Mouse (Mus musculus): ENCODE measurements around the gene Sytl3. TPM values are rescaled to one million over a fixed set of nuclear protein-coding genes. Genes with fewer than 3 reads are reported as not detected.

Sytl3 gene
- polyA plus RNA-seq, 1 experiment from 2014 or later = 0.15 TPM

DNA sequence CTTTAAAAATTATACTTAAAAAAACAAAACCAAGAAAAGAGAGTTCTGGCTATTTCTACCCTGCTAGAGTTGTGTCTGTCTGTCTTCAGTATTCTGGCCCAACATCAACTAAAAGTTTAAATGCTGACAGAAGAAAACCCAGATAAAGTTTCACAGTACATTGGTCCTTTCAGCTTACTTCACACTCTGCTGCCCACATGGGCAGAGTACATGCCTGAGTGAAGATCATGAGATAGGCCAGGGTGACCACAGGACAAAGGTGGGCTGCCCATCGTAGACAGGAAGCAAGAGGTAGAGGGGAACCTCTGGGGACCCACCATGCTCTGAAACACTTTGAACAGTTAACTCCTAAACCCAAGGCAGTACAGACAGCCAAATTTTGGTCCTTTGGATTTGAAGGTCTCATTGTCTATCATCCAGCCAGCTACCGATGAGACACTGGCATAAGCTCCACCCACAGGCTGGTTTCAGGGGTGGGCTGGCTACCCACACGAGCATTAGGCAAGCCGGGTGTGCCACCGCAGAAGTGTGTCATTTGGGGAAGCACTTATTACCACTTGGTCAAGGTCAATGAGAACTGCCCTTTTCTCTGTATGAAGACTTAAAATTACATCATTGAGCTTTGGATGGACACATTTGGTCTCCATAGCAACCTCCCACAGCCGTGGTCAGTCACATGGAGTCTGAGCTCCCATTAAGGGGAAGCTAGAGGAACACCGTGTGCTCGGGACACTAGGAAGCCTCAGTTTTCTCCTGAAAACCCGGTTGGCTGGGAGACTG is 87.7 kb downstream of the Sytl3 start:
- ATAC-seq (ENCODE audit: low FRiP score) (no peak), DNase-seq (ENCODE audit: low spot score) (peak; percentile 27)
- H3K9me3 ChIP-seq (ENCODE audit: control insufficient read depth, low read length) = no peaks in the 10 kb centered on the region
- H3K27ac ChIP-seq (ENCODE audit: low read depth, low read length) = peak overlapping the region; percentile 27; the same call in 1 of the 2 replicates
- no peaks in the 10 kb centered on the region for H3K27me3 ChIP-seq (ENCODE audit: control insufficient read depth, insufficient read depth, low read length)
- H3K9ac ChIP-seq (ENCODE audit: low read depth, low read length) = no peak overlapping the region
- WGBS = 58% methylated on average over 9 of the region's 9 CpGs
- peaks cover 18% of the 10 kb centered on the region for H3K4me1 ChIP-seq (replicated peaks; ENCODE audit: control insufficient read depth, insufficient read depth, low read length)
- H3K4me3 ChIP-seq (ENCODE audit: low read depth, low read length) = no peak overlapping the region
- H3K4me2 ChIP-seq (replicated peaks; ENCODE audit: low read depth, low read length) = no peak overlapping the region
- H3K36me3 ChIP-seq (ENCODE audit: control insufficient read depth, insufficient read depth, low read length) = no peaks in the 10 kb centered on the region

- Histone ChIP-seq H3K4me3 (ENCODE audit: low read depth, low read length) (no peak overlapping the region), H3K9me3 (ENCODE audit: control insufficient read depth, low read length) (no peaks in the 10 kb centered on the region), H3K27me3 (ENCODE audit: control insufficient read depth, insufficient read depth, low read length) (no peaks in the 10 kb centered on the region), H3K36me3 (ENCODE audit: control insufficient read depth, insufficient read depth, low read length) (no peaks in the 10 kb centered on the region), H3K9ac (ENCODE audit: low read depth, low read length) (no peak overlapping the region), H3K4me1 (replicated peaks; ENCODE audit: control insufficient read depth, insufficient read depth, low read length) (peaks cover 17% of the 10 kb centered on the region), H3K27ac (ENCODE audit: low read depth, low read length) (no peak overlapping the region), H3K4me2 (replicated peaks; ENCODE audit: low read depth, low read length) (no peak overlapping the region)
- WGBS = 31% methylated on average over 7 of the region's 7 CpGs
- ATAC-seq (ENCODE audit: low FRiP score) (no peak), DNase-seq (ENCODE audit: low spot score) (no peak)
These were observed 88.6 kb downstream of the Sytl3 start for GRCm38 (mm10) chr17:6747478-6747877.

- Histone ChIP-seq H3K4me1 (replicated peaks; ENCODE audit: control insufficient read depth, insufficient read depth, low read length) (peaks cover 13% of the 10 kb centered on the region), H3K9ac (ENCODE audit: low read depth, low read length) (no peak overlapping the region), H3K4me3 (ENCODE audit: low read depth, low read length) (no peak overlapping the region), H3K27me3 (ENCODE audit: control insufficient read depth, insufficient read depth, low read length) (no peaks in the 10 kb centered on the region), H3K4me2 (replicated peaks; ENCODE audit: low read depth, low read length) (no peak overlapping the region), H3K9me3 (ENCODE audit: control insufficient read depth, low read length) (no peaks in the 10 kb centered on the region), H3K27ac (ENCODE audit: low read depth, low read length) (no peak overlapping the region), H3K36me3 (ENCODE audit: control insufficient read depth, insufficient read depth, low read length) (no peaks in the 10 kb centered on the region)
- 89% methylated on average over 17 of the region's 17 CpGs for WGBS
- ATAC-seq (ENCODE audit: low FRiP score) = no peak
- no peak for DNase-seq (ENCODE audit: low spot score)
These were observed 90.0 kb downstream of the Sytl3 start for GRCm38 (mm10) chr17:6748779-6749464.

- no peak overlapping the region for H3K4me3 ChIP-seq (ENCODE audit: low read depth, low read length)
- no peaks in the 10 kb centered on the region for H3K27me3 ChIP-seq (ENCODE audit: control insufficient read depth, insufficient read depth, low read length)
- DNase-seq (ENCODE audit: low spot score) (no peak), ATAC-seq (ENCODE audit: low FRiP score) (no peak)
- peaks cover 10% of the 10 kb centered on the region for H3K4me1 ChIP-seq (replicated peaks; ENCODE audit: control insufficient read depth, insufficient read depth, low read length)
- H3K9ac ChIP-seq (ENCODE audit: low read depth, low read length) = no peak overlapping the region
- no peaks in the 10 kb centered on the region for H3K9me3 ChIP-seq (ENCODE audit: control insufficient read depth, low read length)
- no peak overlapping the region for H3K27ac ChIP-seq (ENCODE audit: low read depth, low read length)
- H3K36me3 ChIP-seq (ENCODE audit: control insufficient read depth, insufficient read depth, low read length) = no peaks in the 10 kb centered on the region
- 76% methylated on average over 11 of the region's 11 CpGs for WGBS
- H3K4me2 ChIP-seq (replicated peaks; ENCODE audit: low read depth, low read length) = no peak overlapping the region
These were observed 92.4 kb downstream of the Sytl3 start for GRCm38 (mm10) chr17:6751221-6751859.

- H3K9ac ChIP-seq (ENCODE audit: low read depth, low read length) = no peak overlapping the region
- no peak overlapping the region for H3K27ac ChIP-seq (ENCODE audit: low read depth, low read length)
- H3K4me2 ChIP-seq (replicated peaks; ENCODE audit: low read depth, low read length) = no peak overlapping the region
- no peak for ATAC-seq (ENCODE audit: low FRiP score)
- no peaks in the 10 kb centered on the region for H3K36me3 ChIP-seq (ENCODE audit: control insufficient read depth, insufficient read depth, low read length)
- H3K9me3 ChIP-seq (ENCODE audit: control insufficient read depth, low read length) = no peaks in the 10 kb centered on the region
- peak; percentile 25 for DNase-seq (ENCODE audit: low spot score)
- no peaks in the 10 kb centered on the region for H3K27me3 ChIP-seq (ENCODE audit: control insufficient read depth, insufficient read depth, low read length)
- WGBS = 53% methylated on average over 7 of the region's 7 CpGs
- no peak overlapping the region for H3K4me3 ChIP-seq (ENCODE audit: low read depth, low read length)
- H3K4me1 ChIP-seq (replicated peaks; ENCODE audit: control insufficient read depth, insufficient read depth, low read length) = peaks cover 5% of the 10 kb centered on the region
These were observed 93.5 kb downstream of the Sytl3 start for GRCm38 (mm10) chr17:6752375-6752774.

DNA sequence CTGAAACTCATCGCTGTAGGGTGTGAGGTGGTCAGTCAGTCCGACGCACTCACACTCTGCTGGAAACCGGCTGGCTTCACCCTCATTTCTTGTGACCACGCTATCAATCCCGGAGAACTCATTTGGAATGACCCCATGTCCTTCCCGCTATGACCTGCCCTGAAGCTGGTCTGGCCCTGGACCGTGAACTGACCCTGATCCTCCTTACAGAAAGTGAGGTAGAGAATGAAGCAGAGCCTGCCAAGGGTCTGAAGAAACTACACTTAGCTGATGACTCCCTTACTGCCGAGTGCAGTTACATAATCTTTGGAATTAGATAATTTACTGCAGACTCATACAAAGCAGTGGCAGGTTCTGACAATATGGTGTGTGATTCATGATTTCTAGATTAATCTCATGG is 96.3 kb downstream of the Sytl3 start:
- 0 out of 2 replicates have a peak, but pooled peaks cover 3% of the 10 kb centered on the region for H3K4me1 ChIP-seq (replicated peaks; ENCODE audit: control insufficient read depth, insufficient read depth, low read length)
- H3K4me3 ChIP-seq (ENCODE audit: low read depth, low read length) = no peak overlapping the region
- DNase-seq (ENCODE audit: low spot score) = no peak
- H3K4me2 ChIP-seq (replicated peaks; ENCODE audit: low read depth, low read length) = no peak overlapping the region
- 88% methylated on average over 9 of the region's 9 CpGs for WGBS
- no peaks in the 10 kb centered on the region for H3K36me3 ChIP-seq (ENCODE audit: control insufficient read depth, insufficient read depth, low read length)
- no peak for ATAC-seq (ENCODE audit: low FRiP score)
- no peaks in the 10 kb centered on the region for H3K27me3 ChIP-seq (ENCODE audit: control insufficient read depth, insufficient read depth, low read length)
- no peak overlapping the region for H3K9ac ChIP-seq (ENCODE audit: low read depth, low read length)
- H3K27ac ChIP-seq (ENCODE audit: low read depth, low read length) = no peak overlapping the region
- H3K9me3 ChIP-seq (ENCODE audit: control insufficient read depth, low read length) = no peaks in the 10 kb centered on the region

- H3K4me1 ChIP-seq (replicated peaks; ENCODE audit: control insufficient read depth, insufficient read depth, low read length) = 0 out of 2 replicates have a peak, but pooled peaks cover 3% of the 10 kb centered on the region
- H3K9ac ChIP-seq (ENCODE audit: low read depth, low read length) = no peak overlapping the region
- no peak overlapping the region for H3K4me2 ChIP-seq (replicated peaks; ENCODE audit: low read depth, low read length)
- H3K27me3 ChIP-seq (ENCODE audit: control insufficient read depth, insufficient read depth, low read length) = no peaks in the 10 kb centered on the region
- ATAC-seq (ENCODE audit: low FRiP score) (no peak), DNase-seq (ENCODE audit: low spot score) (no peak)
- H3K9me3 ChIP-seq (ENCODE audit: control insufficient read depth, low read length) = no peaks in the 10 kb centered on the region
- H3K36me3 ChIP-seq (ENCODE audit: control insufficient read depth, insufficient read depth, low read length) = no peaks in the 10 kb centered on the region
- no peak overlapping the region for H3K27ac ChIP-seq (ENCODE audit: low read depth, low read length)
- WGBS = 87% methylated on average over 8 of the region's 8 CpGs
- no peak overlapping the region for H3K4me3 ChIP-seq (ENCODE audit: low read depth, low read length)
These were observed 97.0 kb downstream of the Sytl3 start for GRCm38 (mm10) chr17:6755873-6756272.

DNA sequence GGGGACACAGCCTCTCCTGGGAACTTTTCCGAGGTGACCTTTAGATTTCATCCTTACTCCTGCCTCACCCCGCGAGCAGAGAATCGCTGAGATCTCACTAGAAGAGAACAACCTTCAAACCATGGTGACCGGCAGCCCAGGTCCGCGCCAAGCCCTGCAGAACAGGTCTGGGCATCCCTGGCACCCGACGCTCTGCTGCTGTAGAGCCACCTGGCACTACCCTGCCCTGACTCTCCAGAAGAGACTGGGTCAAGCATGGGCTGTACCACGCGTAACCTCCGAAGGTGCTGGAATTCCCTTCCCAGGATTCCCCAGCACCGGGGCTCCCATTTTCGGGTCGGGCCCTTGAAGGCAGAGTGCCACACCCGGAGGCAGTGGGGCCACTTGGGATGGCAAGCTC is 99.0 kb downstream of the Sytl3 start:
- WGBS = 95% methylated on average over 16 of the region's 16 CpGs
- Histone ChIP-seq H3K36me3 (ENCODE audit: control insufficient read depth, insufficient read depth, low read length) (no peaks in the 10 kb centered on the region), H3K4me3 (ENCODE audit: low read depth, low read length) (no peak overlapping the region), H3K9ac (ENCODE audit: low read depth, low read length) (no peak overlapping the region), H3K4me1 (replicated peaks; ENCODE audit: control insufficient read depth, insufficient read depth, low read length) (0 out of 2 replicates have a peak, but pooled peaks cover 3% of the 10 kb centered on the region), H3K27me3 (ENCODE audit: control insufficient read depth, insufficient read depth, low read length) (no peaks in the 10 kb centered on the region), H3K9me3 (ENCODE audit: control insufficient read depth, low read length) (no peaks in the 10 kb centered on the region), H3K4me2 (replicated peaks; ENCODE audit: low read depth, low read length) (no peak overlapping the region), H3K27ac (ENCODE audit: low read depth, low read length) (no peak overlapping the region)
- DNase-seq (ENCODE audit: low spot score) (no peak), ATAC-seq (ENCODE audit: low FRiP score) (no peak)

Measured in hindbrain, embryonic 11.5 days (tissue).